Mouse (Mus musculus) bone marrow, adult 2 months (tissue): ENCODE measurements around the gene Lrrc19.

Source experiments
- CTCF ChIP-seq: fragments of 200-500 bp; IDR thresholded peaks from 2 replicates; pipeline ENCODE4 v1.5.1; 2011; ENCODE audit warnings: low read length, control low read depth; ENCODE audit not compliant: control insufficient read depth, insufficient read depth
- POLR2A ChIP-seq: fragments of 200-500 bp; IDR thresholded peaks from 2 replicates; pipeline ENCODE4 v1.6.1; 2011; ENCODE audit warnings: low read depth, mild to moderate bottlenecking, control low read depth, low read length, borderline replicate concordance; ENCODE audit not compliant: control insufficient read depth

- TF ChIP-seq CTCF (no peak), POLR2A (no peak)
These were observed 44.4 kb downstream of the Lrrc19 start for GRCm38 (mm10) chr4:94605591-94605990.
